Mouse (Mus musculus) liver, embryonic 14.5 days (tissue): Measurements from ENCODE around the gene Spem1. TPM values are rescaled to one million over a fixed set of nuclear protein-coding genes. Genes with fewer than 3 reads are reported as not detected.

Source experiments
- ATAC-seq: fragments of 200-750 bp; cut with Nextera tagmentation; 2 replicates; pipeline ENCODE4 v1.8.0; 2017; ENCODE audit warnings: moderate number of reproducible peaks, mild to moderate bottlenecking, moderate library complexity; ENCODE audit not compliant: insufficient read depth
- DNase-seq, 3 experiments: peaks; one replicate each; pipeline ENCODE4 v3.0.0-alpha.2; 2012 to 2013; ENCODE audit warnings: low read depth in 3 of 3, low spot score in 3 of 3
- H3K27ac ChIP-seq: fragments of 300-500 bp; sonication (generic); 2 replicates; pipeline ENCODE4 v1.5.1; 2014; ENCODE audit warnings: moderate library complexity, mild to moderate bottlenecking, control low read depth, inconsistent platforms
- H3K27me3 ChIP-seq: fragments of 300-500 bp; sonication (generic); 2 replicates; pipeline ENCODE4 v1.6.1; 2014; ENCODE audit warnings: mild to moderate bottlenecking, low read length, moderate library complexity; ENCODE audit not compliant: control insufficient read depth, insufficient read depth
- H3K36me3 ChIP-seq: fragments of 300-500 bp; sonication (generic); replicated peaks from 2 replicates; pipeline ENCODE4 v1.6.1; 2014; ENCODE audit warnings: low read depth; ENCODE audit not compliant: control insufficient read depth, insufficient read depth
- H3K4me1 ChIP-seq, 2 experiments: fragments of 200-500 bp in 1 of 2; fragments of 300-500 bp in 1 of 2; sonication (generic) in 1 of 2; replicated peaks; 2 replicates each; pipeline ENCODE4 v1.6.1; 2012 to 2014; ENCODE audit warnings: antibody characterized with exemption in 1 of 2, inconsistent platforms in 1 of 2, low read length in 1 of 2; ENCODE audit not compliant: control insufficient read depth in 2 of 2, insufficient read depth in 2 of 2
- H3K4me2 ChIP-seq: fragments of 300-500 bp; sonication (generic); 2 replicates; pipeline ENCODE4 v1.6.1; 2014; ENCODE audit warnings: low read depth, mild to moderate bottlenecking, control low read depth, moderate library complexity
- H3K4me3 ChIP-seq, 2 experiments: fragments of 200-500 bp in 1 of 2; fragments of 300-500 bp in 1 of 2; sonication (generic) in 1 of 2; 2 replicates each; pipeline ENCODE4 v1.5.1; 2012 to 2014; ENCODE audit warnings: low read depth in 2 of 2, low read length in 2 of 2, mild to moderate bottlenecking in 2 of 2, control low read depth in 1 of 2, inconsistent platforms in 1 of 2, moderate library complexity in 1 of 2; ENCODE audit not compliant: insufficient read depth in 1 of 2
- H3K9ac ChIP-seq: fragments of 300-500 bp; sonication (generic); replicated peaks from 2 replicates; pipeline ENCODE4 v1.6.1; 2014; ENCODE audit warnings: mild to moderate bottlenecking, control low read depth, moderate library complexity
- H3K9me3 ChIP-seq: fragments of 300-500 bp; sonication (generic); 2 replicates; pipeline ENCODE4 v1.6.1; 2016; ENCODE audit warnings: low read length, mixed read lengths; ENCODE audit not compliant: control insufficient read depth
- CTCF ChIP-seq: IDR thresholded peaks from 2 replicates; pipeline ENCODE4 v1.5.1; 2016; ENCODE audit warnings: antibody characterized with exemption, low read depth, control low read depth
- EP300 ChIP-seq: IDR thresholded peaks from 2 replicates; pipeline ENCODE4 v1.6.1; 2016; ENCODE audit warnings: antibody characterized with exemption, low read depth
- WGBS: fragments of 180-500 bp; shearing (Covaris S2); extraction: QIAGEN DNeasy Blood & Tissue Kit; methylation state at CpG from one replicate; pipeline ENCODE4 v1.1.7; 2014; ENCODE audit not compliant: insufficient replicate concordance; 5-methylcytosine and 5-hydroxymethylcytosine counted together
- polyA plus RNA-seq, 2 experiments: library from polyadenylated mRNA; depleted of rRNA in 1 of 2; stranded (reverse) in 1 of 2; unstranded in 1 of 2; fragments of >200 nt; fragmentation: Nextera tagmentation in 1 of 2; extraction: Ambion mirVana in 1 of 2; gene quantifications; 2 replicates each; pipeline versions ENCODE4 v1.2.1 to v1.2.3; 2012 to 2014

Gene Spem1
- polyA plus RNA-seq, 2 experiments = not detected

DNA sequence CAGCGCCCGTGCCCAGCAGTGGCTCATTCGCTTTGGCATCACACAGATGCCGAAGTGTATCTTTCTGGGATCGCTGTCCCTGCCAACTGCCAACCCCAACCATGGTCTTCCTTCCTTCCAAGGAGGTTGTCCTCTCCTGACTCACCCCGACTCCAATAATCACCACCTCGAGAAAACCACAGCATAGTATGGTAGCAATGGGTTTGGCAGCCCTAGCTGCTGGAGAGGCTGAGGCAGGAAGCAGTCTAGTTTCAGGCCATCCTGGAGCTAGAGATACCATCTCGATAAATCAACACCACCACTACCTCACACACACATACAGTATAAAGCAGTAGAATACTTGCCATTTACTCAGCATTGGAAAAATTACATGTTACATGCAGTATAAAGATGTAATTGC is 3.1 kb downstream of the Spem1 start:
- H3K4me2 ChIP-seq = no peak overlapping the region
- H3K9ac ChIP-seq = no peak overlapping the region
- WGBS = 60% methylated on average over 8 of the region's 8 CpGs
- H3K36me3 ChIP-seq = no peaks in the 10 kb centered on the region
- no peak overlapping the region for H3K4me3 ChIP-seq
- H3K4me1 ChIP-seq = no peaks in the 10 kb centered on the region
- TF ChIP-seq EP300 = no peak
- H3K9me3 ChIP-seq = no peaks in the 10 kb centered on the region
- no peak overlapping the region for H3K27ac ChIP-seq
- ATAC-seq (no peak), DNase-seq (no peak)
- H3K27me3 ChIP-seq = no peaks in the 10 kb centered on the region

DNA sequence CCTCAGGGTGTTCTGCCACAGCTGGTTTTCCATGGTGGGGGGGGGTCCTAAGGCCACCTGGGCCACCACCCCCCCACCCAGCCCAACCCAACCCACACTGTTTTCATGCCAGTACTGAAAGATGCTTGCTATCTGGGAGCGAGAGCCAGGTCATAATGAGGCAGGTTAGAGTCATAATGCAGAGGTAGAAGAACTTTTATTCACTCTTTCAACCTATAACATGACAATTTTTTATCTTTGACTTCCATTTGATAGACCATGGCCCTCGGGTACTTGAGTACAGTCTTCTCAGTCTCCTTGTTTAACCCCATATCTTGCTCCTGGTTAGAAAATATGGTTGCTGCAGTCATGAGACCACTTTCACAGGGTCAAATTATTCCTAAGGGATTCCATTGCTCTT is 3.6 kb downstream of the Spem1 start, which contains the start of gene Spem2:
Gene Spem2 (minus strand): TSS at position 101 of the 400 bp plus-strand sequence.
- H3K27me3 ChIP-seq = no peaks in the 10 kb centered on the region
- 65% methylated on average over 2 of the region's 2 CpGs for WGBS
- H3K4me1 ChIP-seq = no peaks in the 10 kb centered on the region
- TF ChIP-seq CTCF (no peak), EP300 (no peak)
- no peaks in the 10 kb centered on the region for H3K9me3 ChIP-seq
- ATAC-seq (no peak), DNase-seq (no peak)
- no peak within 1 kb of the TSS for H3K9ac ChIP-seq
- no peak within 1 kb of the TSS for H3K27ac ChIP-seq
- H3K4me3 ChIP-seq = no peak within 1 kb of the TSS
- no peak within 1 kb of the TSS for H3K4me2 ChIP-seq
- no peaks in the 10 kb centered on the region for H3K36me3 ChIP-seq

DNA sequence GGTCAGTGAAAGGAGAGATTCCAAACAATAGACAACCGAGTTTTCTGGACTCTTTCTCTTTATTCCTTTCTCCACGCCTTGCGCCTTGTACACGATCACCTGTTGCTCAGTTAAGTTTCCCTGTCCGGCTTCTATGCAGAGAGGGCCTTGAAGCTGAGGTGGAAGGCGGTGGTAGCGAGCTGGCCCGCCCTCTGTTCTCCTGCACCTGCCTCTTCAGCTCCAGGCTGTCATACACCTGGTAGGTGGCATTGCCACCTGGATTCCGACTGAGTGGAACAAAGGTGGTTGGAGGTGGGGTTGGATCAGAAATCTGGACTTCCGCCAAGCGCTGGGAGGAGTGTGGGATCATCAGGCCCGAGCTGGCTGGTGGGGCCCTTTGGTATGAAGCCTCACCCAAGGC is 5.5 kb downstream of the Spem1 start:
- Histone ChIP-seq H3K9me3 (no peaks in the 10 kb centered on the region), H3K27me3 (no peaks in the 10 kb centered on the region), H3K9ac (no peak overlapping the region), H3K4me3 (no peak overlapping the region), H3K4me2 (no peak overlapping the region), H3K36me3 (no peaks in the 10 kb centered on the region), H3K4me1 (no peaks in the 10 kb centered on the region), H3K27ac (no peak overlapping the region)
- no peak for ATAC-seq
- WGBS = 75% methylated on average over 12 of the region's 12 CpGs
- DNase-seq = no peak
- TF ChIP-seq CTCF (no peak), EP300 (no peak)

DNA sequence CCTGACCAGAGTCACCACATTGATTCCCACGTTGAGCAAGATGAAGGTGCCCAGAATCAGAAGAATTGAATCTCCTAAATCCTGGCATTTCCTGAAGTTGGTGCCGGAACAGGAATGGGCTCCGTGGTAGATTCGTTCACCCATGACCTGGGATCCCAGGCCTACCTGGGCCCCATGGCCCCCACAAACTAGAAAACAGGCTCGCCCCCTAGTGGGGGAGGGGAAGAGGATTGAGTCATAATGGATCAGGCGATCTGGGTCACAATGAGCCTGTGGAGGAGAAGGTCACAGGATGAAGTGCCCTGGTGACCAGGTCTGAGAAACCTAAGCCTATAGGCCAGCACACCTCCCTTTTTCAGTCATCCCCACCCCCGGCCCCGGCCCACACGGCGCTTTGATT is 6.8 kb downstream of the Spem1 start, which contains the start of gene Gm39566:
Gene Gm39566 (minus strand): TSS at position 144 of the 400 bp plus-strand sequence.
- no peaks in the 10 kb centered on the region; the same call in 1 of the 2 replicates for H3K27me3 ChIP-seq

DNA sequence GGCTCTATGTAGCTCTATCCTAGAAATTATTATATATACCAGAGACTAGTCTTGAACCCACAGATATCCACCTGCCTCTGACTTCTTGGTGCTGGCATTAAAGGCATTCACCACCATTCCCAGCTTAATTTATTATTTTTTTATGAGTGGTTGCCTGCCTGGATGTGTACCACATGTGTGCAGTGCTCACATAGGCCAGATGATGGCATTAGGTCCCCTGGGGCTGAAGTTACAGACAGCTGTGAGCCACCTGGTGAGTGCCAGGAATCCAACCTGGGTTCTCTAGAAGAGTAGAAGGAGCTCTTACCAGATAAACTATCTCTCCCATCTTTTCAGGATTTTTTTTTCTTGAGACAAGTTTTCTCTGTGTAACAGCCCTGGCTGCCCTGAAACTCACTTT is 11.7 kb downstream of the Spem1 start:
- H3K27ac ChIP-seq = no peak overlapping the region
- no peak overlapping the region for H3K4me3 ChIP-seq
- TF ChIP-seq CTCF (peak; percentile 24; the same call in 1 of the 2 replicates), EP300 (no peak)
- H3K36me3 ChIP-seq = no peaks in the 10 kb centered on the region
- H3K9me3 ChIP-seq = no peaks in the 10 kb centered on the region; the same call in 1 of the 2 replicates
- peaks cover 14% of the 10 kb centered on the region for H3K27me3 ChIP-seq
- ATAC-seq = no peak
- no peak for DNase-seq
- no peak overlapping the region for H3K9ac ChIP-seq
- no peak overlapping the region for H3K4me2 ChIP-seq
- no peaks in the 10 kb centered on the region for H3K4me1 ChIP-seq

More for the DNA sequence above, 6.8 kb downstream of the Spem1 start, which contains the start of gene Gm39566:
- no peak within 1 kb of the TSS for H3K9ac ChIP-seq
- 51% methylated on average over 10 of the region's 10 CpGs for WGBS
- H3K4me3 ChIP-seq = no peak within 1 kb of the TSS
- H3K27ac ChIP-seq = no peak within 1 kb of the TSS
- no peak within 1 kb of the TSS for H3K4me2 ChIP-seq
- H3K9me3 ChIP-seq = no peaks in the 10 kb centered on the region; the same call in 1 of the 2 replicates
- no peaks in the 10 kb centered on the region for H3K4me1 ChIP-seq
- no peaks in the 10 kb centered on the region for H3K36me3 ChIP-seq
- TF ChIP-seq CTCF (peak; percentile 39), EP300 (no peak)
- ATAC-seq (no peak), DNase-seq (no peak)
